Mouse (Mus musculus): Measurements from ENCODE around the gene Vmn1r130. TPM values are rescaled to one million over a fixed set of nuclear protein-coding genes. Genes with fewer than 3 reads are reported as not detected.
"Not testable (repeated sequence)": the region's sequence is repeated elsewhere in the genome, so short reads cannot be mapped to it uniquely, and the experiment has no call there.

Gene Vmn1r130
- not detected for total RNA-seq (2021)
- long read RNA-seq, experiment 1, result 0 reads
- long read RNA-seq, experiment 2, result 0 reads

- DNase-seq (ENCODE audit: low spot score in 2 of 2), result not testable (repeated sequence)
Measured at GRCm38 (mm10) chr7:21511480-21511879, at the start of gene Vmn1r130. Gene Vmn1r130, plus strand, starts transcription at chr7:21511780.

- DNase-seq (ENCODE audit: low spot score in 2 of 2), result not testable (repeated sequence)
Measured at GRCm38 (mm10) chr7:21545990-21546389, 34.4 kb downstream of the Vmn1r130 start, which contains the start of gene Vmn1r131. Gene Vmn1r131, minus strand, starts transcription at chr7:21546090.

Other genes with a start within 250 kb of the Vmn1r130 start
- not detected for gene Vmn1r125, start 239.6 kb upstream of the Vmn1r130 start, total RNA-seq (2021)
- not detected for gene Vmn1r126, start 210.3 kb upstream of the Vmn1r130 start, total RNA-seq (2021)
- not detected for gene Vmn1r127, start 191.9 kb upstream of the Vmn1r130 start, total RNA-seq (2021)
- not detected for gene Vmn1r128, start 162.4 kb upstream of the Vmn1r130 start, total RNA-seq (2021)
- not detected for gene Vmn1r129, start 150.5 kb upstream of the Vmn1r130 start, total RNA-seq (2021)
- gene Gm6882, start 79.0 kb upstream of the Vmn1r130 start, total RNA-seq (2021), result not detected
- not detected for gene Vmn1r131, start 34.3 kb downstream of the Vmn1r130 start, total RNA-seq (2021)
- not detected for gene Vmn1r132, start 102.3 kb downstream of the Vmn1r130 start, total RNA-seq (2021)
- not detected for gene Gm4175, start 249.7 kb downstream of the Vmn1r130 start, total RNA-seq (2021)

Data from adrenal gland, postnatal 4 days (tissue).